Mouse (Mus musculus): Measurements from ENCODE around the gene Iqcf1. TPM values are rescaled to one million over a fixed set of nuclear protein-coding genes. Genes with fewer than 3 reads are reported as not detected.

The Iqcf1 gene
- total and polyA plus RNA-seq, 2 experiments from 2014 or later: not detected

DNA sequence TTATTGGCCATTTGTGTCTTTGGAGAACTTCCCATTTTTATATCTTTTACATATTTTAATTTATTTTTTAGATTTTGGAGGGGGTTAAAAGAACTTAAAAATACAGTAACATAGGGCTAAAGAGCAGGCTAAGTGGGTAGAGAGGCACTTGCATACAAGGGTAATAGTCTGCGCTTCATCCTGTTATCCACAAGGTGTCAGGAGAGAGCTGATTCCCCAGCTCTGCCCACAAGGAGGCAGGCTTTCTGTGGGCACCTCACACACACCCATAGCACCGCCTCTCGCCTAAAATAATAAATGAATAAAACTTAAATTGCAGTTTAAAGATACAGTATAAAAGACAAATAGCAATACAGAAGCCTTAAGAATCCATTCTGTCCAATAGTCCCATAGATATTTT is 32.1 kb downstream of the Iqcf1 start:
- Histone ChIP-seq H3K27me3 (ENCODE audit: insufficient read depth, low read length) (no peaks in the 10 kb centered on the region), H3K9ac (replicated peaks; ENCODE audit: low read length, poor library complexity, severe bottlenecking) (no peak overlapping the region), H3K9me3 (ENCODE audit: low read length) (no peaks in the 10 kb centered on the region), H3K4me1 (ENCODE audit: insufficient read depth, low read length) (no peaks in the 10 kb centered on the region), H3K27ac (ENCODE audit: low read depth, low read length) (no peak overlapping the region), H3K4me2 (ENCODE audit: low read depth, low read length, poor library complexity, severe bottlenecking) (no peak overlapping the region), H3K4me3 (ENCODE audit: low read depth, low read length) (no peak overlapping the region), H3K36me3 (ENCODE audit: insufficient read depth, low read length) (no peaks in the 10 kb centered on the region)
- 38% methylated on average over 3 of the region's 3 CpGs for WGBS
- ATAC-seq (ENCODE audit: low FRiP score): no peak
- TF ChIP-seq CTCF (IDR thresholded peaks at IDR 0.05): peak; percentile 89
- peak; percentile 55 for DNase-seq (ENCODE audit: low spot score)

DNA sequence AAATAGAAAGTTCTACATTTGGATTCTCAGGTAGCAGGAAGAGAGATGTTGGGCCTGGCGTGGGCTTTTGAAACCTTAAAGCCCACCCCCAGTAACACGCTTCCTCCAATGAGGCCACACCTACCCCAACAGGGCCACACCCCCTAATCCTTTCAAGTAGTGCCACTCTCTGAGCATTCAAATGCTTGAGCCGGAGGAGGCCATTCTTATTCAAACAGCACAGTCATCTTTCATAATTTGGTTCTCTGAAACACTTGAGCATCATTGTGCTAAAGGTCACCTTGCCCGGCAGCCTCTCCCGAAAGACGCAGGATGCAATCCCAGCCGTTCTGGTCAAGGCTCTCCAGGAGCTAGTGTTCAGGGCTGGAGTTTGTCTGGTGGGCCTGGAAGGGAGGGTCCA is 34.5 kb downstream of the Iqcf1 start:
- Histone ChIP-seq H3K27me3 (ENCODE audit: insufficient read depth, low read length) (no peaks in the 10 kb centered on the region), H3K36me3 (ENCODE audit: insufficient read depth, low read length) (no peaks in the 10 kb centered on the region), H3K27ac (ENCODE audit: low read depth, low read length) (no peak overlapping the region), H3K4me2 (ENCODE audit: low read depth, low read length, poor library complexity, severe bottlenecking) (no peak overlapping the region), H3K9ac (replicated peaks; ENCODE audit: low read length, poor library complexity, severe bottlenecking) (no peak overlapping the region), H3K4me1 (ENCODE audit: insufficient read depth, low read length) (no peaks in the 10 kb centered on the region), H3K4me3 (ENCODE audit: low read depth, low read length) (no peak overlapping the region), H3K9me3 (ENCODE audit: low read length) (no peaks in the 10 kb centered on the region)
- TF ChIP-seq CTCF (IDR thresholded peaks at IDR 0.05): no peak
- DNase-seq (ENCODE audit: low spot score): no peak
- no peak for ATAC-seq (ENCODE audit: low FRiP score)
- 88% methylated on average over 7 of the region's 7 CpGs for WGBS

DNA sequence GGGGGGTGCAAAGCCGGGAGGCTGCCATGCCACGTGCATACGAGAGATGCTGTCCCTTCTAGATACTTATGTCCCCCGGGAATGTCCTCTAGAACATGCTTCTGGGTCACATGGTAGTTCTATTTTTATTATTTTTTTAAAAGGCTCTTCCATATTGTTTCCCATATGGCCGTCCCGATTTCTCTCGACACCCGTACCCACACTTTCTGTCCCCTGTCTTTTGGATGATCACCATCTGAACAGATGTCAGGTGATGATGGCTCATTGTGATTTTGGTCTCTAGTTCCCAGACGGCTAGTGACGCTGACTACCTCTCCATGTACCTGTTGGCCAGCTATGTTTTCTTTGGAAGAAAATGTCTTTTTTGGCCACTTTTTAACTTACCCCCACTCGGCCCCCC is 35.2 kb downstream of the Iqcf1 start:
- no peak overlapping the region for H3K27ac ChIP-seq (ENCODE audit: low read depth, low read length)
- no peak for TF ChIP-seq CTCF (IDR thresholded peaks at IDR 0.05)
- H3K4me3 ChIP-seq (ENCODE audit: low read depth, low read length): no peak overlapping the region
- no peaks in the 10 kb centered on the region for H3K4me1 ChIP-seq (ENCODE audit: insufficient read depth, low read length)
- H3K36me3 ChIP-seq (ENCODE audit: insufficient read depth, low read length): no peaks in the 10 kb centered on the region
- no peaks in the 10 kb centered on the region for H3K9me3 ChIP-seq (ENCODE audit: low read length)
- WGBS: 90% methylated on average over 11 of the region's 11 CpGs
- H3K27me3 ChIP-seq (ENCODE audit: insufficient read depth, low read length): no peaks in the 10 kb centered on the region
- H3K9ac ChIP-seq (replicated peaks; ENCODE audit: low read length, poor library complexity, severe bottlenecking): no peak overlapping the region
- ATAC-seq (ENCODE audit: low FRiP score) (no peak), DNase-seq (ENCODE audit: low spot score) (no peak)
- H3K4me2 ChIP-seq (ENCODE audit: low read depth, low read length, poor library complexity, severe bottlenecking): no peak overlapping the region

Other genes starting within 250 kb of the Iqcf1 start
- 6.5 and 8.7 TPM in 2 replicates for gene Poc1a, start 218.9 kb upstream of the Iqcf1 start, total RNA-seq (2014; rRNA removed)
- 9.8 and 11.7 TPM in 2 replicates for gene Poc1a, start 218.9 kb upstream of the Iqcf1 start, polyA plus RNA-seq (2015; fragmentation: Nextera tagmentation; extraction: Ambion mirVana)
- gene Dusp7, start 131.3 kb upstream of the Iqcf1 start, total RNA-seq (2014; rRNA removed): 62.9 and 79.2 TPM in 2 replicates
- 18.4 and 19.4 TPM in 2 replicates for gene Dusp7, start 131.3 kb upstream of the Iqcf1 start, polyA plus RNA-seq (2015; fragmentation: Nextera tagmentation; extraction: Ambion mirVana)
- gene Rpl29, start 70.5 kb upstream of the Iqcf1 start, total RNA-seq (2014; rRNA removed): 795 and 936 TPM in 2 replicates
- gene Rpl29, start 70.5 kb upstream of the Iqcf1 start, polyA plus RNA-seq (2015; fragmentation: Nextera tagmentation; extraction: Ambion mirVana): 645 TPM in 2 replicates
- 11.4 and 22.6 TPM in 2 replicates for gene Acy1, start 61.6 kb upstream of the Iqcf1 start, total RNA-seq (2014; rRNA removed)
- 13.3 and 17.0 TPM in 2 replicates for gene Acy1, start 61.6 kb upstream of the Iqcf1 start, polyA plus RNA-seq (2015; fragmentation: Nextera tagmentation; extraction: Ambion mirVana)
- gene Abhd14b, start 52.5 kb upstream of the Iqcf1 start, total RNA-seq (2014; rRNA removed): 16.2 and 18.4 TPM in 2 replicates
- 12.6 and 13.8 TPM in 2 replicates for gene Abhd14b, start 52.5 kb upstream of the Iqcf1 start, polyA plus RNA-seq (2015; fragmentation: Nextera tagmentation; extraction: Ambion mirVana)
- gene Abhd14a, start 52.3 kb upstream of the Iqcf1 start, total RNA-seq (2014; rRNA removed): 69.8 and 73.8 TPM in 2 replicates
- gene Abhd14a, start 52.3 kb upstream of the Iqcf1 start, polyA plus RNA-seq (2015; fragmentation: Nextera tagmentation; extraction: Ambion mirVana): 72.3 and 74.5 TPM in 2 replicates
- gene Pcbp4, start 46.7 kb upstream of the Iqcf1 start, total RNA-seq (2014; rRNA removed): 543 and 647 TPM in 2 replicates
- gene Pcbp4, start 46.7 kb upstream of the Iqcf1 start, polyA plus RNA-seq (2015; fragmentation: Nextera tagmentation; extraction: Ambion mirVana): 242 and 248 TPM in 2 replicates
- gene Gpr62, start 34.0 kb upstream of the Iqcf1 start, total RNA-seq (2014; rRNA removed): 1.8 and 2.2 TPM in 2 replicates
- gene Gpr62, start 34.0 kb upstream of the Iqcf1 start, polyA plus RNA-seq (2015; fragmentation: Nextera tagmentation; extraction: Ambion mirVana): 2.9 and 3.1 TPM in 2 replicates
- 32.9 and 34.1 TPM in 2 replicates for gene Rrp9, start 24.0 kb upstream of the Iqcf1 start, total RNA-seq (2014; rRNA removed)
- 33.7 and 38.3 TPM in 2 replicates for gene Rrp9, start 24.0 kb upstream of the Iqcf1 start, polyA plus RNA-seq (2015; fragmentation: Nextera tagmentation; extraction: Ambion mirVana)
- 2.3 and 3.4 TPM in 2 replicates for gene Parp3, start 23.0 kb upstream of the Iqcf1 start, total RNA-seq (2014; rRNA removed)
- 2.4 and 2.5 TPM in 2 replicates for gene Parp3, start 23.0 kb upstream of the Iqcf1 start, polyA plus RNA-seq (2015; fragmentation: Nextera tagmentation; extraction: Ambion mirVana)
- not detected in 2 replicates for gene Iqcf5, start 14.6 kb downstream of the Iqcf1 start, total RNA-seq (2014; rRNA removed)
- gene Iqcf5, start 14.6 kb downstream of the Iqcf1 start, polyA plus RNA-seq (2015; fragmentation: Nextera tagmentation; extraction: Ambion mirVana): not detected in 2 replicates
- not detected in 2 replicates for gene Iqcf3, start 61.7 kb downstream of the Iqcf1 start, total RNA-seq (2014; rRNA removed)
- not detected in 2 replicates for gene Iqcf3, start 61.7 kb downstream of the Iqcf1 start, polyA plus RNA-seq (2015; fragmentation: Nextera tagmentation; extraction: Ambion mirVana)
- gene Iqcf4, start 71.0 kb downstream of the Iqcf1 start, total RNA-seq (2014; rRNA removed): not detected in 2 replicates
- not detected in 2 replicates for gene Iqcf4, start 71.0 kb downstream of the Iqcf1 start, polyA plus RNA-seq (2015; fragmentation: Nextera tagmentation; extraction: Ambion mirVana)
- not detected in 2 replicates for gene Iqcf6, start 126.6 kb downstream of the Iqcf1 start, total RNA-seq (2014; rRNA removed)
- not detected in 2 replicates for gene Iqcf6, start 126.6 kb downstream of the Iqcf1 start, polyA plus RNA-seq (2015; fragmentation: Nextera tagmentation; extraction: Ambion mirVana)
- gene Grm2, start 156.1 kb downstream of the Iqcf1 start, total RNA-seq (2014; rRNA removed): 22.1 and 23.0 TPM in 2 replicates
- gene Grm2, start 156.1 kb downstream of the Iqcf1 start, polyA plus RNA-seq (2015; fragmentation: Nextera tagmentation; extraction: Ambion mirVana): 24.2 and 24.7 TPM in 2 replicates
- 74.9 and 82.7 TPM in 2 replicates for gene Tex264, start 186.0 kb downstream of the Iqcf1 start, total RNA-seq (2014; rRNA removed)
- gene Tex264, start 186.0 kb downstream of the Iqcf1 start, polyA plus RNA-seq (2015; fragmentation: Nextera tagmentation; extraction: Ambion mirVana): 87.4 and 101 TPM in 2 replicates